Mouse (Mus musculus): ENCODE data around the gene Prkd2.

Prkd2 gene

DNA sequence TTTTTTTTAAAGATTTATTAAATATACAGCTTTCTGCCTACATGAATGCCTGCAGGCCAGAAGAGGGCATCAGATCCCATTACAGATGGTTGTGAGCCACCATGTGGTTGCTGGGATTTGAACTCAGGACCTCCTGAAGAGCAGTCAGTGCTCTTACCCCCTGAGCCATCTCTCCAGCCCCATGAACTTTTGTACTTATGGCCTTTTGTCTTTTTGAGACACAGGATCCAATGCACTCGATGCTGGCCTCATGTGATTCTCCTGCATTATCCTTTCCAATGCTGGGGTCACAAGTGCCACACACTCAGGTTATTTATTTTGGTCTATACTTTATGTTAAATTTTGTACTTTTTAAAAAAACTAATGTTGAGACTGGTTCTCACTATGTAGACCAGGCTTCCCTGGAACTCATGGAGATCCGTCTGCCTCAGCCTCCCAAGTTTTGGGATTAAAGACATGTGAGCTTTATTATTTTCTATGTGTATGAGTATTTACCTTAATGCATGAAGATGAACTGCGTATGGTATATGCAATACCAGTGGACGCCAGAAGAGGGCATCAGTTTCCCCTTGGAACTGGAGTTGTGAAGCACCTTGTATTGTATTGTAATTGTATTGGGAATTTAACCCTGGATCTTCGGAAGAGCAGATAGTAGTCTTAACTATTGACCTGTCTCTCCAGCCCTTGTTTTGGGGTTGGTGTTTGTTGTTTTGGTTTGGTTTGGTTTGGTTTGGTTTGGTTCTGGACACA is 17.4 kb downstream of the Prkd2 start:
- DNase-seq (ENCODE audit: low spot score in 2 of 2), result peak in 1 of 2 experiments; percentile 63

- no peak for DNase-seq (ENCODE audit: low spot score in 2 of 2)
Observed at GRCm38 (mm10) chr7:16867488-16867887, 24.8 kb downstream of the Prkd2 start.

DNA sequence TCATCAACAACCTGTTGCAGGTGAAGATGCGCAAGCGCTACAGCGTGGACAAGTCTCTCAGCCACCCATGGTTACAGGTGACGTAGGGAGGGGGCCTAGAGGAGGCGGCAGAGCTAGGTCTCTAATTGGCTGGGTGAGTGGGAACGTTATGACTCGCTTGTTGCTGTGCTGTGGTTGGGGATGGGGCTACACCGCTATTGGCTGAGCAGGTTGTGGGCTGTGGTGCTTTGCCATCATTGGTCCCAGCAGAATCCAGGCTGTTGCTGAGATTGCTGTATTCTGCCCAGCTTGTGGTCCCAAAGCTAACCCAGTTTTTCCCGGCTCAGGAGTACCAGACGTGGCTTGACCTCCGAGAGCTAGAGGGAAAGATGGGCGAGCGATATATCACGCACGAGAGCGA is 26.8 kb downstream of the Prkd2 start:
- DNase-seq (ENCODE audit: low spot score in 2 of 2), result peak; percentile 57 to 72

GRCm38 (mm10) chr7:16871600-16871999 is 28.9 kb downstream of the Prkd2 start:
- DNase-seq (ENCODE audit: low spot score in 2 of 2), result no peak

DNA sequence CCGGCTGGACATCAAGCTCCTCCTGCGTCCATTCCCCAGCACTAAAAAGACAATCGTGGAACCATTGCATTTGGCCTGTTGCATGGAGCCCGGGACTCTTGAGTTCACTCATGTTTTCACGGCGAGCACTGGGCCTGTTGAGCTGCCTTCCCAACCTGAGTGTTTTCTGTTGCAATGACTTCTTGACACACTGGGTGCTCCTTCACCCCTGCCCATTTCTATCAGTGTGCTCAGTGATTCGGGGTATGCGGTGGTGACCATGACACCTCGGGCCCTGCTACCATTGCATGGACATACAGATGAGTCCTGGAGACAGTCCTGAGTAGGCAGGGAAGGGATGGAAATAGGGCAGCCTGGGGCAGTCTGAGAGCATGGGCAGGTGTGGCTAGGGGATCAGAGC is 29.8 kb downstream of the Prkd2 start:
- no peak for DNase-seq (ENCODE audit: low spot score in 2 of 2)

- DNase-seq (ENCODE audit: low spot score in 2 of 2), result no peak
Observed at GRCm38 (mm10) chr7:16873392-16873791, 30.7 kb downstream of the Prkd2 start.

GRCm38 (mm10) chr7:16874190-16874589 is 31.5 kb downstream of the Prkd2 start:
- peak; percentile 54 to 78 for DNase-seq (ENCODE audit: low spot score in 2 of 2)

DNA sequence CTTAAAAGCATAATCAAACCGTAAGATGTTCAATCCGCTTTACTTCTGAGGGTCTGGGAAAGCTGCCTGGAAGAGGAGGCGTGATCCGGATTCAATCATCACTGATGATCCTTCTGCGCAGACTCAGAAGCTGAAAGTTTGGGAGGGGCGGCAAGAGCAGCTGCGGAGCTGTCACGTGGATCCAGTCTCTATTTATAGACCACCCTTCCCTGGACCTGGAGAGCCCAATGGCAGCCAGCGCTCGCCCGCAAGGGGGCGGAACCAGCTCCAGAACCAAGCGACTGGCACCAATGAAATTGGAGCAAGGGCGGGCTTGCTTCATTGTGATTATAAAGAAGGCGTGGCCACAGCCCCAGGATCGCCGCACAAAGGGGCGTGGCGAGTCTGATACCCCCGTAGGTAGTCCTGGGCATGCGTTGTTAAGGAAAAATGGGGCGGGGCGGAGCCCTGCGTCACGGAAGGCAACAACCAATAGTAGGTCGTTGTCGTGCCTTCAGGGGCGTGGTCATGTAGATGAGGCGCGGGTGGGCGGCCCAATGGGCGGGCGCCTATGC is 32.1 kb downstream of the Prkd2 start:
- peak; percentile 96 to 99 for DNase-seq (ENCODE audit: low spot score in 2 of 2)

DNA sequence AGATGAGACGGTGACA is 32.4 kb downstream of the Prkd2 start, which contains the start of gene Dact3:
Gene Dact3 (plus strand): TSS at position 8 of the 16 bp plus-strand sequence.
- no peak for DNase-seq (ENCODE audit: low spot score in 2 of 2)

- DNase-seq (ENCODE audit: low spot score in 2 of 2), result no peak
Observed at GRCm38 (mm10) chr7:16875326-16875725, 32.6 kb downstream of the Prkd2 start.

GRCm38 (mm10) chr7:16876006-16876405 is 33.3 kb downstream of the Prkd2 start:
- no peak for DNase-seq (ENCODE audit: low spot score in 2 of 2)

DNA sequence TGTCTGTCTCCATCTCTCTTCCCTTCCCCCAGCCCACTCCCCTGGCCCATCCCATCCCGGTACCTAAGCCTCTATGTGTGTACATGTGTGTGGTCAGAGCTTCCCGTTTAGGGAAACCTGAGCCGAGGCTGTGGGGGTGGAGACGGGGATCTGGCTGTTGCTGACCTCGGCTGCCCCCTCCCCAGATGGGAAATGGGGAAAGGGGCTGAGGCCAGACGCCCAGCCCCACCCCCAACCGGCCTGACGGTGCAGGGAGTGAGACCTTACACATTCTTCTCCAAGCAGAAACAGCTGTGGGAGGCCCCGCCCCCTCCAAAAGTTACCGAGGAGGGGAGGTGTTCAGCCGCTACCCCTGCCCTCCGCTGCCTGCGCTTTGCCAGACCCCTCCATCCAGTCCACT is 33.9 kb downstream of the Prkd2 start:
- DNase-seq (ENCODE audit: low spot score in 2 of 2), result no peak

DNA sequence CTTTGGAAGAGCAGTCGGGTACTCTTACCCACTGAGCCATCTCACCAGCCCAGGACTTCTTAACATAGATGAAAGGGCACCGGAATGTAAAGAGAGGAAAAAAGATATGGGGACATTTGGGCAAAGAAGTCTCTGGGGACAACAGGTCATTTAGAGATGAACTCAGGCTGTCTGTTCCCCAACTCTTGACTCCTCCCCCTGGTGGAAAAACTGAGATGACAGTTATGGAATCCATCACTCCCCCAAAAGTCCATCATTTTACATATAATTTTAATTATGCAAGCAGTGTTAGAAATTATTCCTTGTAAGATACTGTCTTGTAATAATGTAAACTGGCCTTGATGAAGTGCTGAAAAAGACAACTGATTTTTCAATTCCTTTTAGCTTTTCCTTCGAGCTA is 35.0 kb downstream of the Prkd2 start:
- DNase-seq (ENCODE audit: low spot score in 2 of 2), result no peak

DNA sequence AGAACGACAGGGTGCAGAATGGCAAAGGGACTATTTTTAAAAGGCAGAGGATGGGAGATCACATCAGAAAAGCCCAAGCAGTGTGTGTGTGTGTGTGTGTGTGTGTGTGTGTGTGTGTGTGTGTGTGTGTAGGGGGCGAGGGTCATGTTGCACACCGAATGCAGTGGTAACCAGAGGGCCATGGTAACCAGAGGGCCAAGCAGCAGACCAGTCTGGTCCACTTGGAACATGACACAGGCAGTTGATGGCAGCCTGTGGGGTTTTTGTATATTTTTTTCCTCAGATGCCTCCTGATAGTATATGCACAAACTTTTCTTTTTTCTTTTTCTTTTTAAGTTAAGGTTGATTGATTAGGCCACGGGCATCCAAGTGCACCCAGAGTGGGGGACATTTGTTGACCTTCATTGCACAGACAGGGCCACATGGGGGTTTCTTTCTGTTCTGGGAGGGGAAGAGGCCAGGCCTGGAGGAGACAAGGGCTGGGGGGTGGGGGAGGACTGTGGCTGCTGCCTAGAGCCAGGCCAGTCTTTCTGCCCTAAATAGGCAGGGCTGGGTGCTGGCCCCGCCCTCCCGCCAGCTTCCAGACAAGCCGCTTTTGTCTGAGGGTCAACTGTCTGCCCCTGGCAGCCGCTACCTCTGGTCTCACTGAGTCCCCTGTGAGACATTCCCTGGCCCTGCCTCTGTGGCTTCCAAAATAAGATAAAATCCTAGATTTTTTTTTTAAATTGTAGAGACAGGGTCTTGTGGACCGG is 37.3 kb downstream of the Prkd2 start:
- no peak for DNase-seq (ENCODE audit: low spot score in 2 of 2)

DNA sequence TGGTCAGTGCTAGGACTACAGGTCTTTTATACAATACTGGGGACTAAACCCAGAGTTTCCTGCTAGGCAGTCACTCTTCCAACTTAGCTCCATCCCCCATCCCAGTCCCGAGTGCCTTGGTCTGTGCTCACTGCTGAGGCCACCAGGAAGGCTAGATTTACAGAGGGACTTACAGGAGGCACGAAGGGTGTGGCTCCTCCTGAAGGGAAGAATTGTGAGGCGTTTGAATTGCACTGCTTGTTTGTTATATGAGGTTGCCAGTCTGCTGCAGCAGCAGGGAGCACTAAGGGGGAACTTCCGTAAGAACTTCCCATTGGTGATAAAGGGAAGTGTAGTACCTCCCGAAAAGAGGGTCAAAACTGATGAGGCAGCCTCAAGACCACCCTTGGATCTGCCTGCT is 37.9 kb downstream of the Prkd2 start:
- DNase-seq (ENCODE audit: low spot score in 2 of 2), result no peak

GRCm38 (mm10) chr7:16883162-16883561 is 40.5 kb downstream of the Prkd2 start:
- DNase-seq (ENCODE audit: low spot score in 2 of 2), result no peak

DNA sequence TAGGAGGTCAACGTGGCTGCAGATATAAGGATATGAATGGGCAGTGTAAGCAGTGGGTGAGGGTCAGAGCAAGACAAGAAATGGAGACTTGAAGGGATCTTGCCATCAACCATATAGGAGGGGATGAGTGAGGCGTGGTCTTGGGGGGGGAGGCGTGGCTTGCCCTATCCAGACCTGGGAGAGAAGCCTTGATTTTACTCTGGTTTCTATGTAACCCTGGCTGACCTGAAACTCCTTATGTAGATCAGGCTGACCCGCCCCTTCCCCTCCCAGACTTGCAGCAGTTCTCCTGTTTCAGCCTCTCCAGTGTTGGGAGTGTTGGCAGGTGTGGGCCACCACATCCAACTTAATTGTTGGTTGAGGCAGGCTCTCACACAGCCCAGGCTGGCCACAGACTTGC is 41.6 kb downstream of the Prkd2 start:
- no peak for DNase-seq (ENCODE audit: low spot score in 2 of 2)

DNA sequence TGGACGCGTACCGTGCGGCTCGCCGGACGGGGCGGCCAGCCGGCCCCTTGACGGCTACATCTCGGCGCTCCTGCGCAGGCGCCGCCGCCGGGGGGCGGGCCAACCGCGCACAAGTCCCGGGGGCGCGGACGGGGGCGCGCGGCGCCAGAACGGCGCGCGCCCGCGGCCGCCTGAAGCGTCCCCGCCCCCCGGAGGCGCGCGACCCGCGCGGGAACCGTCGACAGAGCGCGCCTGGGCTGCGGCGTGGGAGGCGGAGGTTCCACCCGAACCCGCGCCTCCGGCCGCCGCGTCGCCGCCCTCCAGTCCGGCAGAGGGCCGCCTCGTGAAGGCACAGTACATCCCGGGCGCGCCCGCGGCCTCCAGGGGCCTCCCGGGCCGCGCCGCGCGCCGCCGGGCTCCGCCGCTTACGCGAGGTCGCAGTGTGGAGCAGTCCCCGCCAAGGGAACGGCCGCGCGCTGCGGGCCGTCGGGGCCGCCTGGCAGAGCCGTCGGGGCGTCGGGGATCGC is 42.6 kb downstream of the Prkd2 start:
- no peak for DNase-seq (ENCODE audit: low spot score in 2 of 2)

GRCm38 (mm10) chr7:16885905-16886304 is 43.2 kb downstream of the Prkd2 start:
- DNase-seq (ENCODE audit: low spot score in 2 of 2), result no peak

- no peak for DNase-seq (ENCODE audit: low spot score in 2 of 2)
Observed at GRCm38 (mm10) chr7:16890536-16890935, 47.8 kb downstream of the Prkd2 start.

DNA sequence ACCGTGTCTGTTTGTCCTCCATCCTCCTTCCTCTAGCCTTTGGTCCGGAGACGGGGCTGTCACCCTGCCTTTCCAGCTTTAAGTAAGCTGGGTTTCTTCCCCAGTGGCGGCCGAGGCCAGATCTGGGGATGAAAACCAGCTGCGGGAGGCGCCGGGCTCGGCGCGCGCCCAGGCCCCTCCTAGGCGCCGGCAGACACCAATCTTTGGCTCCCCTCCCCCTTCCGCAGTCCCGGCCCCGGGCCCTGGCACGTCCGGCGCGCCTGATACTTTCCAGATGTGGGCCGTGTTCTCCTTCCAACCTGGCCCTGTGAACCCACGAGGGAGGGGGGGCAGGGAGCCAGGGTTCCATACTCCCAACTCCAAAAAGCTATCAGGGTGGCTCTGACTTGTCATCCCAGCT is 48.2 kb downstream of the Prkd2 start:
- DNase-seq (ENCODE audit: low spot score in 2 of 2), result no peak

- DNase-seq (ENCODE audit: low spot score in 2 of 2), result peak; percentile 81 to 89
Observed at GRCm38 (mm10) chr7:16891641-16892351, 49.1 kb downstream of the Prkd2 start, which contains the start of gene Gng8. Gene Gng8, plus strand, starts transcription at chr7:16891786.

DNA sequence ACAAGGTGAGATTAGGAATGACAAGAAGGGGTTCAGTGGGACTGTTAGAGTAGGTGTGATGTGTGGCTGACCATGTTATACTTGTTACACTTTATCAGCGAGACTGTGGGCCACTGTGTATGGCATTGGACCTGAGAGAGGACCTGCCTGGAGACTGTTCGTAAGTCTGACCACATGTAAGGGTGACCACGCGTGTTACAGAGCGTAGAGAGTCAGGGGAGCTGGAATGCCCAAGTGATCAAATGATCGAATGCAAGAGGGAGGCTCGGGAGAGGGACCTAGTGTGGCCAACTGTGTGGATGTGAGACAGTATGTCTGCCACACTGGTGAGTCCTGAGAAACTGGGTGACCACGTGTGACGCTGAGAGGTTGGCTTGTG is 49.6 kb downstream of the Prkd2 start:
- DNase-seq (ENCODE audit: low spot score in 2 of 2), result no peak
